Mouse (Mus musculus) liver, postnatal 0 days (tissue): ENCODE results near the gene Add3.

Source experiments
- CTCF ChIP-seq: sonication (generic); IDR thresholded peaks from 2 replicates; pipeline ENCODE4 v1.5.1; 2016; ENCODE audit warnings: antibody characterized with exemption, low read depth
- EP300 ChIP-seq: IDR thresholded peaks from 2 replicates; pipeline ENCODE4 v1.6.1; 2016; ENCODE audit warnings: antibody characterized with exemption, low read depth, mild to moderate bottlenecking

- TF ChIP-seq CTCF: no peak
- TF ChIP-seq EP300: no peak
Observed at GRCm38 (mm10) chr19:53105374-53106090, 34.7 kb upstream of the Add3 start.
